ENCODE assay signal across 16 mouse cellular contexts in the genomic region with DNA sequence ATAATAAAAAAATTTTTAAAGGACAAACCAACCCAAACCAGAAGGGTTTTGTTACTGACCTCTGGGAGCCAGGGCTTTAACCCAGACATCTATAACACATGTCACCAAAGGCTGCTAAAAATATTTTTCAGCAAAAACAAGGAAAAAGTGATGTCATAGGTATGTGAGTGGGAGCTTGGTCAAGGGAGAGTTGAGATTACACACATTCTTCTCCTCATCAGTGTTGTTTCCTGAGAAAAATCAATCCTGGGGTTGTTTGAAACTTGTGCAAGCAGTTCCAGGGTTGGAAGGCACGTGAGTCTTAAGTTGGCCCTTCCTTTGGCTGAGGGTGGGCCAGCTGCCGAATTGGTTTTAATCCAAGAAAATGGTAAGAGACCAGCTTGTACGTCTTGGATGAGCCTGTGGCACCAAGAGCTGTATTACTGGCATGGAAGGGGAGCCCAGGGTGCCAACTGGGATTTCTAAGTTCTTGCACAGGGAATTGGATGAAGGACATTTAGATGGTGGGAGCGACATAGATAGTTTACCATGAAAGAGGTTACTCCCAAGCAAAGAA. TPM values are rescaled to one million over a fixed set of nuclear protein-coding genes. Genes with fewer than 3 reads are reported as not detected.
DNase-seq lines count a peak whose midpoint lies in the region; ATAC-seq and TF ChIP-seq lines count a peak whose summit lies in the region.
"Had no signal": no experiment of that assay in that cellular context is flagged by ENCODE, and none has a peak within 500 bp of the region (broad histone marks: within the 10 kb centered on the region; RNA-seq: fewer than 3 reads in every experiment).

No protein-coding gene starts in this region.

- 0 out of 2 replicates have a peak overlapping the region, but pooled peaks have one; percentile 22 for H3K4me2 ChIP-seq in heart, embryonic 13.5 days
- no peak overlapping the region for H3K4me2 ChIP-seq in heart, embryonic 14.5 days (ENCODE audit: low read length)
- no peak overlapping the region for H3K4me2 ChIP-seq in lung, postnatal 0 days (replicated peaks; ENCODE audit: low read depth, low read length)
- H3K4me2 ChIP-seq: hindbrain, embryonic 15.5 days; midbrain, embryonic 15.5 days had no signal

- no peak overlapping the region for H3K4me3 ChIP-seq in heart, embryonic 13.5 days
- peak overlapping the region; percentile 23 for H3K4me3 ChIP-seq in C2C12 (ENCODE audit: insufficient read depth, poor library complexity, severe bottlenecking)
- no peak overlapping the region for H3K4me3 ChIP-seq in heart, embryonic 14.5 days (ENCODE audit: control insufficient read depth in 1 of 2, insufficient read depth in 1 of 2, low read depth in 1 of 2, low read length in 2 of 2)
- no peak overlapping the region for H3K4me3 ChIP-seq in lung, postnatal 0 days (ENCODE audit: low read depth, low read length)
- H3K4me3 ChIP-seq: hindbrain, embryonic 15.5 days; midbrain, embryonic 15.5 days had no signal

- no peak for DNase-seq in heart, adult 8-10 months (ENCODE audit: low spot score)
- DNase-seq in lung, postnatal 0 days (ENCODE audit: low spot score): peak; percentile 80
- no peak for DNase-seq in ovary, postnatal 36 days (ENCODE audit: low spot score)
- no peak for DNase-seq in left cerebral cortex, postnatal 36 days (ENCODE audit: low spot score in 2 of 2)
- DNase-seq: adrenal gland, postnatal 25 days; cerebellum, adult 2 months; gastrocnemius, postnatal 25 days; kidney, postnatal 10 days; thymus, postnatal 4 days had no signal

- peaks cover 31% of the 10 kb centered on the region for H3K79me3 ChIP-seq in C2C12 (ENCODE audit: low read depth)

- H3K27ac ChIP-seq in heart, embryonic 13.5 days (replicated peaks): peak overlapping the region; percentile 69
- H3K27ac ChIP-seq in heart, embryonic 14.5 days (replicated peaks in 1 of 2; ENCODE audit: control insufficient read depth in 1 of 2, insufficient read depth in 1 of 2, low read depth in 2 of 2, low read length in 2 of 2): peak overlapping the region in 1 of 2 experiments; percentile 33; a peak in 3 of 4 replicates
- no peak overlapping the region for H3K27ac ChIP-seq in lung, postnatal 0 days (ENCODE audit: low read length)
- H3K27ac ChIP-seq: hindbrain, embryonic 15.5 days; midbrain, embryonic 15.5 days had no signal

- TF ChIP-seq CTCF in C2C12 (IDR thresholded peaks at IDR 0.05; ENCODE audit: control insufficient read depth, insufficient read depth, insufficient read length): no peak
- TF ChIP-seq CTCF in lung, postnatal 0 days (IDR thresholded peaks at IDR 0.05): no peak

- H3K79me2 ChIP-seq in C2C12 (ENCODE audit: control insufficient read depth, insufficient read depth): peaks cover 71% of the 10 kb centered on the region

- H3K27me3 ChIP-seq in heart, embryonic 13.5 days (replicated peaks): no peaks in the 10 kb centered on the region
- H3K27me3 ChIP-seq in C2C12 (ENCODE audit: control insufficient read depth, insufficient read depth, insufficient read length): no peaks in the 10 kb centered on the region
- no peaks in the 10 kb centered on the region for H3K27me3 ChIP-seq in heart, embryonic 14.5 days (ENCODE audit: control insufficient read depth, insufficient read depth, low read length)
- no peaks in the 10 kb centered on the region for H3K27me3 ChIP-seq in lung, postnatal 0 days (replicated peaks; ENCODE audit: insufficient read depth, low read length)
- H3K27me3 ChIP-seq: hindbrain, embryonic 15.5 days; midbrain, embryonic 15.5 days had no signal

- intact Hi-C loops in left cerebral cortex, postnatal 36 days (cut with DNase I): no loop called here

- peaks cover 41% of the 10 kb centered on the region for H3K4me1 ChIP-seq in heart, embryonic 13.5 days
- peaks cover 11 to 18% of the 10 kb centered on the region in 2 experiments; a peak in 2 of 4 replicates for H3K4me1 ChIP-seq in heart, embryonic 14.5 days (ENCODE audit: control insufficient read depth in 2 of 2, insufficient read depth in 2 of 2, low read length in 2 of 2)
- H3K4me1 ChIP-seq in lung, postnatal 0 days (ENCODE audit: insufficient read depth, low read depth, low read length): no peaks in the 10 kb centered on the region
- H3K4me1 ChIP-seq: hindbrain, embryonic 15.5 days; midbrain, embryonic 15.5 days had no signal

- no peak overlapping the region for H3K9ac ChIP-seq in heart, embryonic 13.5 days
- no peak overlapping the region for H3K9ac ChIP-seq in heart, embryonic 14.5 days (ENCODE audit: low read length)
- H3K9ac ChIP-seq in lung, postnatal 0 days (replicated peaks; ENCODE audit: low read depth): no peak overlapping the region
- H3K9ac ChIP-seq: hindbrain, embryonic 15.5 days; midbrain, embryonic 15.5 days had no signal

- no peak for ATAC-seq in heart, embryonic 13.5 days (ENCODE audit: extremely low read depth, insufficient number of reproducible peaks, low FRiP score, low TSS enrichment)
- peak; percentile 42; the same call in 1 of the 2 replicates for ATAC-seq in heart, embryonic 14.5 days (ENCODE audit: insufficient number of reproducible peaks, insufficient read depth, low FRiP score, low read depth)
- ATAC-seq in lung, postnatal 0 days: peak; percentile 27; the same call in 1 of the 2 replicates
- ATAC-seq: midbrain, embryonic 15.5 days had no signal

- H3K36me3 ChIP-seq in heart, embryonic 13.5 days: no peaks in the 10 kb centered on the region
- no peaks in the 10 kb centered on the region for H3K36me3 ChIP-seq in C2C12 (ENCODE audit: control insufficient read depth, insufficient read depth)
- no peaks in the 10 kb centered on the region for H3K36me3 ChIP-seq in heart, embryonic 14.5 days (ENCODE audit: control insufficient read depth, insufficient read depth, low read length)
- no peaks in the 10 kb centered on the region; the same call in 1 of the 2 replicates for H3K36me3 ChIP-seq in lung, postnatal 0 days (ENCODE audit: insufficient read depth, low read length)
- H3K36me3 ChIP-seq: hindbrain, embryonic 15.5 days; midbrain, embryonic 15.5 days had no signal

- TF ChIP-seq EP300 in lung, postnatal 0 days (IDR thresholded peaks at IDR 0.05): peak; percentile 47; the same call in 1 of the 2 replicates

- H3ac ChIP-seq in C2C12 (ENCODE audit: control insufficient read depth, insufficient read length, low read depth): no peak overlapping the region

- H3K9me3 ChIP-seq in heart, embryonic 13.5 days: no peaks in the 10 kb centered on the region
- H3K9me3 ChIP-seq in heart, embryonic 14.5 days (ENCODE audit: control insufficient read depth, low read length): no peaks in the 10 kb centered on the region
- no peaks in the 10 kb centered on the region for H3K9me3 ChIP-seq in lung, postnatal 0 days (ENCODE audit: low read length)
- H3K9me3 ChIP-seq: hindbrain, embryonic 15.5 days; midbrain, embryonic 15.5 days had no signal

- 58% methylated on average over 4 of the region's 4 CpGs for WGBS in heart, embryonic 13.5 days
- 62% methylated on average over 4 of the region's 4 CpGs for WGBS in heart, embryonic 14.5 days
- 49% methylated on average over 4 of the region's 4 CpGs for WGBS in lung, postnatal 0 days

TF ChIP-seq in C2C12, 6 proteins besides CTCF, POLR2A, EP300 and RAD21:
- TF ChIP-seq MYOD1 (IDR thresholded peaks at IDR 0.05; ENCODE audit: control insufficient read depth, insufficient read length, low read depth): no peak
- no peak for TF ChIP-seq MAX (IDR thresholded peaks at IDR 0.05)
- no peak for TF ChIP-seq USF1 (IDR thresholded peaks at IDR 0.05; ENCODE audit: low read depth)
- TF ChIP-seq FOSL1 (IDR thresholded peaks at IDR 0.05; ENCODE audit: insufficient read depth, low read length, poor library complexity, severe bottlenecking): no peak
- no peak for TF ChIP-seq MYOG (IDR thresholded peaks at IDR 0.05; ENCODE audit: control insufficient read depth, extremely low read depth, insufficient read length)
- TF ChIP-seq CEBPB (IDR thresholded peaks at IDR 0.05; ENCODE audit: low read depth): no peak

RNA-seq across cellular contexts. Expression of a gene that starts 2.8 kb away (rescaled TPM):
- polyA plus RNA-seq in heart, embryonic 13.5 days (2015; fragmentation: Nextera tagmentation; extraction: Ambion mirVana): 1.6 and 2.2 TPM in 2 replicates
- total RNA-seq in heart, adult 8-10 months (2022): under 1 TPM; 0.27 to 0.62 (median 0.43) TPM
- polyA plus RNA-seq in C2C12 (2012; fragmentation: generic; extraction: Trizol): 7.6 TPM
- polyA plus RNA-seq in heart, embryonic 14.5 days (2014; fragmentation: Nextera tagmentation; extraction: Ambion mirVana): 1.2 and 1.6 TPM in 2 replicates
- polyA plus RNA-seq in lung, postnatal 0 days (2015; fragmentation: Nextera tagmentation; extraction: Ambion mirVana): 3.7 and 5.4 TPM in 2 replicates
- not detected for total RNA-seq in left cerebral cortex, postnatal 36 days (2021)
- total RNA-seq: gastrocnemius, postnatal 25 days had no signal
- polyA plus RNA-seq: forebrain, embryonic 11.5 days; midbrain, embryonic 15.5 days; neural tube, embryonic 14.5 days had no signal
